Mouse (Mus musculus): ENCODE measurements around the gene Apbb1. TPM values are rescaled to one million over a fixed set of nuclear protein-coding genes. Genes with fewer than 3 reads are reported as not detected.

Apbb1 gene
- total and polyA plus RNA-seq, 2 experiments from 2014 or later, result 306 to 570 TPM

DNA sequence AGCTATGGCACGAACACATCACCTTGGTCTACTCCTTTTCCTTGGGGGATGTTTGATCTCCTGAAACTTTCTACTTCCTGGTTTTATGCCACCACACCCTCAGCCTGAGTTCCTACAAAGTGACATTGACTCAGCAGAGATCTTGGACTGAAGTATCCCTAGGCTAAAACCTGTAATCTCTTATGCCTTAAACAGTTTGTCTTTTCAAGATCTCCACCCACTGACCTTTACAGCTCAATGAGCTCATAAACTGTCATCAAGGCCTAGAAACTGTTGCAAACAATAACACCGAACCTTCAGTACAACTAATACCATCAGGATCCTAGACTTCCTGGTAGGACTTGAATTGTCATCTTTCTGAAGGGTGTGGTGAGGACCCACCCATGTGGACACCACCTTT is 57.2 kb downstream of the Apbb1 start:
- H3K9me3 ChIP-seq (ENCODE audit: low read length), result no peaks in the 10 kb centered on the region
- no peak overlapping the region for H3K4me3 ChIP-seq (ENCODE audit: low read length)
- DNase-seq (ENCODE audit: low spot score), result no peak
- H3K4me2 ChIP-seq (ENCODE audit: low read depth, low read length), result no peak overlapping the region
- no peak for ATAC-seq
- H3K27me3 ChIP-seq (ENCODE audit: insufficient read depth, low read length), result no peaks in the 10 kb centered on the region
- no peak overlapping the region for H3K27ac ChIP-seq
- 83% methylated on average over 2 of the region's 2 CpGs for WGBS
- no peak overlapping the region for H3K9ac ChIP-seq (replicated peaks; ENCODE audit: low read length)
- H3K4me1 ChIP-seq (ENCODE audit: insufficient read depth, low read length), result no peaks in the 10 kb centered on the region
- H3K36me3 ChIP-seq (ENCODE audit: insufficient read depth, low read length), result no peaks in the 10 kb centered on the region
- no peak for TF ChIP-seq CTCF (IDR thresholded peaks at IDR 0.05; ENCODE audit: low read depth)

DNA sequence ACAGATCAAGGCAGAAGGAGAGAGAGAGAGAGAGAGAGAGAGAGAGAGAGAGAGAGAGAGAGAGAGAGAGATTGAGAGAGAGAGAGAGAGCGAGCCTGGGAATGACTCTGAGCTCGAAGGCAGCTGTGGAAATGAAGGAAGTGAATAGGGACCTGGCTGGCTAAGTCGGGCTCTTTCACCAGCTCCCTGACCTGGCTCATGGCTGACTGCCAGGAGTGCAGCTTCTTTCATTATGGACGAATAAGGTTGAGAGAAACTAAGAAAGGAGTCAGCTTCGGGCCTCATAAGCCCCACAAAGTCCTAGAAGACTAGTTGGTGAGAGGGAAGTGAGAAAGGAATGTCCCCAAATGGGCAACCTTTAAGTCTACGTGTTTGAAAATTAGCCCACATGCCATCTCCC is 61.3 kb downstream of the Apbb1 start:
- no peaks in the 10 kb centered on the region for H3K9me3 ChIP-seq (ENCODE audit: low read length)
- no peak for TF ChIP-seq CTCF (IDR thresholded peaks at IDR 0.05; ENCODE audit: low read depth)
- no peaks in the 10 kb centered on the region for H3K27me3 ChIP-seq (ENCODE audit: insufficient read depth, low read length)
- H3K27ac ChIP-seq, result no peak overlapping the region
- H3K4me1 ChIP-seq (ENCODE audit: insufficient read depth, low read length), result no peaks in the 10 kb centered on the region
- WGBS, result 29% methylated on average over 6 of the region's 6 CpGs
- DNase-seq (ENCODE audit: low spot score), result peak; percentile 23
- H3K9ac ChIP-seq (replicated peaks; ENCODE audit: low read length), result no peak overlapping the region
- no peak overlapping the region for H3K4me2 ChIP-seq (ENCODE audit: low read depth, low read length)
- no peak overlapping the region for H3K4me3 ChIP-seq (ENCODE audit: low read length)
- no peaks in the 10 kb centered on the region for H3K36me3 ChIP-seq (ENCODE audit: insufficient read depth, low read length)
- ATAC-seq, result no peak

DNA sequence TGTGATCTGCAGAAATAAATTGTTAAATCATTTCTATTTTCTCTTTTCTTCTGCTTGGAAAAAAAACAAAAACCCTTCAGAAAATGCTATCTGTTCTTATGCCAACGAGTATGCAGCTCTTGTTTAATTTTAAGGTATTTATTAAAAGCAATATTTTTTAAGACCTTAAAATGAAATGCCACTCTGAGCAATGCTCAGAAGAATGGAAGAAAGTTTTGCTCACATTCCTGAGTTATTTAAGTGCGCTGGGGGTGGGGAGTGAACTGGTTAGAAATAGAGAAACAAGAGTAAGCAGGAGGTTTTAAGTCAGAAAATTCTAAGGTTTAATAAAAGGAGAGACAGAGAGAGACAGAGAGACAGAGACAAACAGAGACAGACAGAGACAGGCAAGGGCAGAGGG is 61.7 kb downstream of the Apbb1 start:
- H3K27me3 ChIP-seq (ENCODE audit: insufficient read depth, low read length), result no peaks in the 10 kb centered on the region
- H3K36me3 ChIP-seq (ENCODE audit: insufficient read depth, low read length), result no peaks in the 10 kb centered on the region
- H3K9me3 ChIP-seq (ENCODE audit: low read length), result no peaks in the 10 kb centered on the region
- no peak for ATAC-seq
- no peak overlapping the region for H3K9ac ChIP-seq (replicated peaks; ENCODE audit: low read length)
- 81% methylated on average over 2 of the region's 2 CpGs for whole genome bisulfite sequencing
- no peak overlapping the region for H3K4me3 ChIP-seq (ENCODE audit: low read length)
- H3K27ac ChIP-seq, result no peak overlapping the region
- H3K4me1 ChIP-seq (ENCODE audit: insufficient read depth, low read length), result no peaks in the 10 kb centered on the region
- no peak for TF ChIP-seq CTCF (IDR thresholded peaks at IDR 0.05; ENCODE audit: low read depth)
- no peak for DNase-seq (ENCODE audit: low spot score)
- no peak overlapping the region for H3K4me2 ChIP-seq (ENCODE audit: low read depth, low read length)

DNA sequence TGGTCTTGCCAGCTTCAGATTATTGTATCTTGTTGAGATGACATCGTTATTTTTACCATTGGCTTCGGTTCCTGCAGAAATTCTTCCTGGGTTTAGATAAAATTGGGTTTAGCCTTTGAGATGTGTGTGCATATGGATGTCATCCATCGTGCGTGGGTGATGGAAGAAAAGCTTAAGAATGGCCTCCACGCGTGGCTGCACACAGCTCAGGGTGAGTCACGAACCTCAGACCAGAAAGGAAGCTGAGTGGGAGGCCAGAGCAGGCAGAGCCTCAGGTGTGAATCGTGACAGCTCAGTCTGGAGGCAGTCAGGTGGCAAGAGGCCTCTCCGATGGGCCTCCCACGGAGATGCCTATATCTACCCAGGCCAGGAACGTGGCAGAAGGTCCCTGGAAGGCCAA is 62.1 kb downstream of the Apbb1 start:
- DNase-seq (ENCODE audit: low spot score), result no peak
- Histone ChIP-seq H3K4me1 (ENCODE audit: insufficient read depth, low read length) (no peaks in the 10 kb centered on the region), H3K9me3 (ENCODE audit: low read length) (no peaks in the 10 kb centered on the region), H3K9ac (replicated peaks; ENCODE audit: low read length) (no peak overlapping the region), H3K36me3 (ENCODE audit: insufficient read depth, low read length) (no peaks in the 10 kb centered on the region), H3K27ac (no peak overlapping the region), H3K4me2 (ENCODE audit: low read depth, low read length) (no peak overlapping the region), H3K4me3 (ENCODE audit: low read length) (no peak overlapping the region), H3K27me3 (ENCODE audit: insufficient read depth, low read length) (no peaks in the 10 kb centered on the region)
- ATAC-seq, result no peak
- TF ChIP-seq CTCF (IDR thresholded peaks at IDR 0.05; ENCODE audit: low read depth), result no peak
- WGBS, result 65% methylated on average over 11 of the region's 11 CpGs

DNA sequence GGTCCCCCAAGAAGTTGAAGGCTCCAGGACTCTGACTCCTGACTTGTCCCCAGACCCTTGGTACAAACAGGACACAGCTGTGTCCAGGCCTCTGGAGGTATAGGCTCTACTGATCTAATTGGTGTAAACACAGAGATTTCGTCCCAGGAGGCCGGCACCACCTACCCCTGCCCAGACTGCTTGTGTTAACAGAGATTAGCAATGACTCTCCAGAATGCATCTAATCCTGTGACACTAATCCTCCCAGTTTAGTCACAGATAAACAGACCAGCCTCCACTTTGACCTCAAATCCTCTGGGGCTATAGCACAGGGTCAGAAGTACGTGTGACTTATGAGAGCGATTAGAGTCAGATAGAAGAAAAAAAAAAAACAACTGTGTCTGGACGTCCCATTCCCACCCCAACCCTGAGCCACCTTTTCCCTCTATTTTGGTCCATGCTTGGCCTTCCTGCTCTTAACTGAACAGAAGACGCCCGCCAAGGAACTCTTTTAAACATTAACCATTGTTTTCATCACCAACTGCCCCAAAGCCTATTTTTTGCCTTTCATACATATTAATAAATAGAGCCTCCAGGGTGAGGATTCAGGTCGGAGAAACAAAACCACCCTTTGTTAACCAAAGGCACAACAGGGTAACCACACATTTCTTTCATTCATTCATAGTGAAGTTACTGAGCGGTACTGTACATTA is 64.6 kb downstream of the Apbb1 start:
- no peak for TF ChIP-seq CTCF (IDR thresholded peaks at IDR 0.05; ENCODE audit: low read depth)
- no peak overlapping the region for H3K4me2 ChIP-seq (ENCODE audit: low read depth, low read length)
- H3K9ac ChIP-seq (replicated peaks; ENCODE audit: low read length), result no peak overlapping the region
- H3K27ac ChIP-seq, result no peak overlapping the region
- no peaks in the 10 kb centered on the region for H3K27me3 ChIP-seq (ENCODE audit: insufficient read depth, low read length)
- H3K36me3 ChIP-seq (ENCODE audit: insufficient read depth, low read length), result no peaks in the 10 kb centered on the region
- H3K4me1 ChIP-seq (ENCODE audit: insufficient read depth, low read length), result no peaks in the 10 kb centered on the region
- no peaks in the 10 kb centered on the region for H3K9me3 ChIP-seq (ENCODE audit: low read length)
- no peak for ATAC-seq
- no peak overlapping the region for H3K4me3 ChIP-seq (ENCODE audit: low read length)
- DNase-seq (ENCODE audit: low spot score), result no peak
- WGBS, result 48% methylated on average over 9 of the region's 9 CpGs

DNA sequence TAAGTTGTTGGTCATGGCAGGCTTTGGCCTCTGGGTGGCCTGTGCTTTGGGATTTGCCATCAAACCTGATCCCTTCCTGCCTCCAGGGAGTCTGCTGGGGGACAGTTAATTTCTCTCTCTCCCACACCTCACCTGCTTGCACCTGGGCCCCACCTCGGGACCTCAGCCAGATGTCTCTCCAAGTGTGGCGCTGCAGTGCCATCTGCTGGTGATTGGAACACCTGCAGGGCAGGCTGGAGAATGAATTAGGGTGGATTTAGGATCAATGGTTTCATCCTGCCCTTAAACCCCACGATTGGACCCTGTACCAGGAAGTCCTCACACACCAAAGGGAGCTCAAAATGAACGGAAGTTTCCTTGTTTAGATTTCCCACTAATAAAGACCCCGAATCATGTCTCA is 66.3 kb downstream of the Apbb1 start:
- Histone ChIP-seq H3K4me2 (ENCODE audit: low read depth, low read length) (no peak overlapping the region), H3K4me3 (ENCODE audit: low read length) (no peak overlapping the region), H3K4me1 (ENCODE audit: insufficient read depth, low read length) (no peaks in the 10 kb centered on the region), H3K9me3 (ENCODE audit: low read length) (no peaks in the 10 kb centered on the region), H3K9ac (replicated peaks; ENCODE audit: low read length) (no peak overlapping the region), H3K27me3 (ENCODE audit: insufficient read depth, low read length) (no peaks in the 10 kb centered on the region), H3K36me3 (ENCODE audit: insufficient read depth, low read length) (no peaks in the 10 kb centered on the region), H3K27ac (no peak overlapping the region)
- peak; percentile 48; the same call in 1 of the 2 replicates for ATAC-seq
- 14% methylated on average over 5 of the region's 5 CpGs for WGBS
- TF ChIP-seq CTCF (IDR thresholded peaks at IDR 0.05; ENCODE audit: low read depth), result peak; percentile 93
- peak; percentile 78 for DNase-seq (ENCODE audit: low spot score)

DNA sequence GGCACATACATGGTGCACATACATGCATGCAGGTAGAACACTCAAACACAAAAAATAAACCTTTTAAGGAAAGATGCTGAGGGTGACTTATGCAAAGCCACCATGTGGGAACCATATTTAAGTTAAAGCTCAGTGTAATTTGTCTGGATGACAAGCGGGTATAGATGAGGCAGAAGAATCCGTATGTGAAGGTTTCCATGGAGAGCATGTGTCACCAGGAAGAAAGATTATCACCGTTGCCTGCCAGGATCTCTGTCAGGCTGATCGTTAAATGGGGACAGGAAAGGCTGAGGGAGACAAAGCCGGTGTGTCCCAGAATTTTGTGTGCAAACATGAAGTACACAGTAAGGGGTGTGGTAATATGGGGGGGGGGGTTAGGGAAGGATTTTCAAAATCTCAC is 66.9 kb downstream of the Apbb1 start:
- 37% methylated on average over 5 of the region's 5 CpGs for WGBS
- no peak for TF ChIP-seq CTCF (IDR thresholded peaks at IDR 0.05; ENCODE audit: low read depth)

More for the DNA sequence above, 66.9 kb downstream of the Apbb1 start:
- no peak overlapping the region for H3K27ac ChIP-seq
- no peaks in the 10 kb centered on the region for H3K36me3 ChIP-seq (ENCODE audit: insufficient read depth, low read length)
- H3K9ac ChIP-seq (replicated peaks; ENCODE audit: low read length), result no peak overlapping the region
- DNase-seq (ENCODE audit: low spot score), result peak; percentile 32
- no peaks in the 10 kb centered on the region for H3K9me3 ChIP-seq (ENCODE audit: low read length)
- no peaks in the 10 kb centered on the region for H3K4me1 ChIP-seq (ENCODE audit: insufficient read depth, low read length)
- H3K4me2 ChIP-seq (ENCODE audit: low read depth, low read length), result no peak overlapping the region
- peak; percentile 15; the same call in 1 of the 2 replicates for ATAC-seq
- H3K27me3 ChIP-seq (ENCODE audit: insufficient read depth, low read length), result no peaks in the 10 kb centered on the region
- no peak overlapping the region for H3K4me3 ChIP-seq (ENCODE audit: low read length)

Measured in hindbrain, postnatal 0 days (tissue).